Mouse (Mus musculus) B cell, adult 2 months (primary cell): ENCODE data around the gene Polr3c.
"Not testable (repeated sequence)": the region's sequence is repeated elsewhere in the genome, so short reads cannot be mapped to it uniquely, and the experiment has no call there.

ENCODE experiments used
- DNase-seq, 2 experiments: peaks; one replicate each; pipeline ENCODE4 v3.0.0; 2022

Gene Polr3c

DNA sequence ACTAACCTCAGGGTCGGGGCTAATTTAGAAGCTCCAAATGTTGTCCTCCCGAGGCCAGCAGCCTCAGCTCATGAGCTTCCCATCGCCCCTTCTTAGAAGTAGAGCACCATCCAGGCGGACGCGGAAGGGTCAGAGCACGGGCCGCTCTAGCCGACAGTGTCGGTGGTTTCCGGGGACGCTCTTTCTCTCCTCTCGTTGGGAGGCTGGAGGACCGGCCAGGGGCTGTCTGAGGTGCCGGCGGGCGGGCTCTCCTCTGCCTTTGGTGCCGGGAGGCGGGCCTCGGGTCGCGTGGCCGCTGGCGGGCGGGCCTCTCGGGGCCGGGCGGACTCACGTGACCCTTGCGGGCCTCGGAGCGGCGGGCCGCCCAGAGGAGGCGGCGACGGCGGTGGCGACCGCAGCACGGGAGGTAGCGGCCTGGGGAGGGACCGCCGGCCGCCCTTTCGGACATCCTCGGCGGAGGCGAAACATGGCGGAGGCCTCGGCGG is at the start of gene Polr3c, which contains the start of gene Rnf115:
Gene Polr3c (minus strand): TSS at position 286 of the 485 bp plus-strand sequence.
Gene Rnf115 (plus strand): TSS at position 322 of the 485 bp plus-strand sequence.
- DNase-seq: peak; percentile 94

GRCm38 (mm10) chr3:96777120-96777519 is 49.7 kb upstream of the Polr3c start:
- no peak for DNase-seq

- no peak for DNase-seq
Measured at GRCm38 (mm10) chr3:96772949-96773348, 45.5 kb upstream of the Polr3c start.

GRCm38 (mm10) chr3:96769971-96770370 is 42.5 kb upstream of the Polr3c start:
- no peak for DNase-seq

- no peak for DNase-seq
Measured at GRCm38 (mm10) chr3:96764528-96764927, 37.1 kb upstream of the Polr3c start.

- DNase-seq: no peak
Measured at GRCm38 (mm10) chr3:96759695-96760094, 32.3 kb upstream of the Polr3c start.

GRCm38 (mm10) chr3:96757691-96758090 is 30.3 kb upstream of the Polr3c start:
- no peak for DNase-seq

DNA sequence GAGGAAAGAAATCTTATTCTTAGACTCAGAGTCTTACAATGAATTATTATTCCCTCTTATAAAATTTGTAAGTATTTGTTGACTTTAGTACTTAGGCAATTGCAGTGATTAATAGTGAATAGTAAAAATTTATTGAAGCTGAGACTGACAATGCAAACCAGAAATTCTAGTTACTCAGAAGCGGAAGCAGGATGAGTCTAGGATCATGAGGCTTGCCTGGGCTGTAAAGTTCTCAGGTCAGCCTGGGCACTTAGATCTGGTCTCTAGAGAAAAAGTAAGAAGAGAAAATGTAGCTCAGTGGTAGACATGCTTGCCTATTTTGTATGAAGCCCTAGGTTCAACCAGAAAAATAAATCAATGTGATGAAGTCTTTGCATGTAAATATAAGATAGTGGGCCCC is 28.5 kb upstream of the Polr3c start:
- DNase-seq: no peak

DNA sequence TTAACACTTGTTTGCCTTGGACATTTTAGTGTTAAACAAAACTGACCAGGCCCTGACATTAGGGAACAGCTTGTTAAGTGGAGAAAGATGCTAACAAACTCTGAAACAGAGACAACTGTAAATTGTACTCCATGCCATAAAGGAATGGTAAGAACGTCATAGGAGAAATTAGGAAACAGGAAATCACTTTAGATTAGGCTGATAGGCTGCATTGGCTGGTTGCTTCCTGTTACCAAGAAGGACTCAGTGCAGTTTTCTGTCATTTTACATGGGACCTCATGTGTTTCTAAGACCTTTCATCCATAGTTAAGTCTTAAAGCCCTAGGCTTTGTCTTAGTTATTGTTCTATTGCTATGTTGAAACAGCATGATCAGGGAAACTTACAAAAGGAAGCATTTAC is 19.4 kb upstream of the Polr3c start:
- DNase-seq: no peak

GRCm38 (mm10) chr3:96744348-96744747 is 16.9 kb upstream of the Polr3c start:
- DNase-seq: no peak

GRCm38 (mm10) chr3:96740279-96740678 is 12.9 kb upstream of the Polr3c start:
- not testable (repeated sequence) for DNase-seq

DNA sequence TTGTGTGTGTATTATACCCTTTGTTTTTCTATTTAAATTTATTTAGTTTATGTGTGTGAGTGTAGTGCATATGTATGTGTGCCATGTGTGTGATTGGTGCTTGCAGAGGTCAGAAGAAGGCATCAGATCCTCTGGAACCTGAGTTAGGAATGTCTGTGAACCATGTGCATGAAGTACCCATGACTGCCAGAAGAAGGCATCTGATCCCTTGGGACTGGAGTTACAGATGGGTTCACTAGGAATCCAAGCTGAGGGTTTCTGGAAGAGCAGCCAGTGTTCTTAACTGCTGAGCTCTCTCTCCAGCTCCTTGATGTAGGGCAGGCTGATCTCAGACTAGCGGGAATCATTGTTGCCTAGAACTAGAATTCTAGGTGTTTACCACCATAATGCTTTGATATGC is 10.6 kb upstream of the Polr3c start:
- DNase-seq: no peak

- DNase-seq: no peak
Measured at GRCm38 (mm10) chr3:96737013-96737740, 9.7 kb upstream of the Polr3c start.

GRCm38 (mm10) chr3:96735200-96735599 is 7.8 kb upstream of the Polr3c start:
- DNase-seq: no peak

GRCm38 (mm10) chr3:96733984-96734383 is 6.6 kb upstream of the Polr3c start:
- DNase-seq: no peak

DNA sequence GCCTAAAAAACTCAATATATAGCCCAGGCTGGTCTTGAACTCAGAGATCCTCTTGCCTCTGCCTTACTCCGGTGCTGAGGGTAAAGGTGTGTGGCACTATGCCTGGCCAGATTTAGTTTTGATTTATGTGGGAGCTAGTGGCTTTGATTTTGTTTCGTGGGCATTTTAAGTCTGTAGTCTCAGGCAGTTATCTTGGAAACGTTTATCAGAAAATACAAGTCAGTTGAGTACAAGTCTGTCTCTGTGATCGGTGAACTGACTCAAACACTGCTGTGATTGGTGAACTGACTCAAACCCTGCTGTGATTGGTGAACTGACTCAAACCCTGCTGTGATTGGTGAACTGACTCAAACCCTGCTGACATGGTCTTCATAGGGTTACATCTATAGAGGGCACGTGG is 3.4 kb upstream of the Polr3c start:
- no peak for DNase-seq

DNA sequence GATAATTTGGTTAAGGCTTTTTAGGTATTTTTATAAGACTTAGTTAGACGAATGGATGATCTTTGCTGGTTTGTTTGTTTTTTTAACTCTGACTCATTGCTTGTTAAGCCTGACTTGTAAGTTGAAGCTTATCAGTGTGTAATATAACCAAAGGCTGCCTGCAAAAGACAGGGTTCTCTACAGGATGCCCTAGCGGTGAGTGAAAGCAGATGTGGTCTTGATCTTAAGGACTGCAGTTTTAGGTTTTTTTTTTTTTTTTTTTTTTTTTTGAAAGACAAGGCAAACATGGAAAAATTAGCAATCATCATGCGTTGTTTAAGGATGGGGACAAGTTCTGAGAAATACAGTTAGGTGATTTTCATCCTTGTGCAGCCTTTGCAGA is 2.0 kb upstream of the Polr3c start:
- no peak for DNase-seq

GRCm38 (mm10) chr3:96728634-96729402 is 1.4 kb upstream of the Polr3c start:
- DNase-seq: no peak

DNA sequence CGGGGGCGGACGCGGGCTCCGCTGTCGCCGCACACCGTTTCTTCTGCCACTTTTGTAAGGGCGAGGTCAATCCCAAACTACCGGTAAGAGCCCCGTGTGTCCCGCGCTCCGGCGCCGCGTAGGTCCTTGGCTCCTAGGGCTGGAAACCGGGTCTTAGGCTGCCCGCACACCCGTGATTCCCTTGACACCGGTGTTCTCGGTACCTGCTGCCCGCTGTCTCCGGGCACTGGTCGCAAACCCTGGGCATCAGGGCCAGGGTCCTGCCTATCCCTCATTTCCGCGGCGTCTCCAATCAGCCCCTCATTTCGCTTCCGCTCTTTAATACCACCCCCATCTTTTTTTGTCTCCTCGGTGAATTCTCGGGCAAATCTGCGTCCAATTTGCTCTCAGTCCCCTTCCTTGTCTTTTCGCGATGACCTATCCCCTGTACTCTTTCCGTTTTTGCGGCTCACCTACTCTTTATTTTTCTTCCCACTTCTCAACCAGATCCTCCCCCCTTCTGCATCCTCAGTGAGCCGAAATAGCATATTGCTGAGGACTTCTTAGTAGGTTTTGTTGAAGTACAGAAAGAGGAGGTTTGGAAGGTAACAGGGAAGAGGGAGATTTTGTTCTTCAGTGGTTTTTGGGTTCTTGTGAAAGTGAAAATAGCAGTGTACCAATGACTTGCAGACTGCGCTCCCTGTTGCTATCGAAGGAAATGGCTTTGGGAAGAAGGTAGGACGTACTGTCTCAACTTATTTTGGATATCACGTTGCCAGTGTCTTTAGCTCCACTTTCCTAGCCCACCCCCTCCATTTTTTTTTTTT is 603 bp upstream of the Polr3c start:
- DNase-seq: no peak

GRCm38 (mm10) chr3:96719173-96719572 is 8.3 kb downstream of the Polr3c start:
- peak; percentile 30 to 31 for DNase-seq

DNA sequence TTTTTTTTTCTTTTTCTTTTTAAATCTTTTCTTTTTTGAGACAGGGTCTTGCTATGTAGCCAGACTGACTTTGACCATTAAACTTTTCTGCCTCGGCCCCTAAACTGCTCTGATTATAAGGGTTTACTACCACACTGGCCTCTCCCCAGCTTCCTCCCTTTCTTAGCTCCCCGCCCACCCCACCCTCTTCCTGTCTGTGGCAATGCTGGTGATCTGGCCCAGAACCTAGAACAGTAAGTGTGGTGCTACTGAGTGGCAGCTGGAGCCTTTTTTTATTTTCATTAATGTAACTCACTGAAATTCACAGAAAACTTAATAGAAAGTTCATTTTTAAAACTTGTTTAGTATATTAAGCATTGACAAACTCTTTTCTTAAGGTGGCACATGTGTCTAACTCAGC is 11.6 kb downstream of the Polr3c start:
- no peak for DNase-seq

GRCm38 (mm10) chr3:96714286-96714685 is 13.1 kb downstream of the Polr3c start:
- DNase-seq: no peak

DNA sequence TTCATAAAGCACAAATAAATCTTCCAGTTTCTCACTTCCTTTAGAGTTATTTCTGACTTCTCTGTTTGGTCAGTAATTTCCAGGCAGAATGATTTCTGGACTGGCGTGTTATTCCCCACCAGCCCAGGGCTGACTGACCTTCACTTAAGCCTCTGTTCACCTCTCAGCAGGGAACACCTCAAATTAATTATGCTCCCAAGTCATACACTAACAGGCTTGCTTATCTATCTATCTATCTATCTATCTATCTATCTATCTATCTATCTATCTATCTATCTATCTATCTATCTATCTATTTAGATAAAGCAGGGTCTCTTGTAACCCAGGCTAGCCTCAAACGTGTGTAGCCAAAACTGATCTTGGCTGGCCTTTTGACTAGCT is 18.8 kb downstream of the Polr3c start:
- no peak for DNase-seq
